Mouse (Mus musculus): ENCODE data around the gene Vmn2r25. TPM values are rescaled to one million over a fixed set of nuclear protein-coding genes. Genes with fewer than 3 reads are reported as not detected.

Vmn2r25 gene
- 0.06 TPM for polyA plus RNA-seq (2017; shearing (Covaris generic))

GRCm38 (mm10) chr6:123853363-123853762 is at the start of gene Vmn2r25:
Vmn2r25 (minus strand) TSS chr6:123853463.

GRCm38 (mm10) chr6:123778579-123778978 is 74.7 kb downstream of the Vmn2r25 start, which contains the start of gene Vmn2r24:
Vmn2r24 (plus strand) TSS chr6:123778879.

Other genes starting within 250 kb of the Vmn2r25 start
- gene Vmn2r22, start 202.7 kb downstream of the Vmn2r25 start, polyA plus RNA-seq (2017; shearing (Covaris generic)), result not detected
- gene Vmn2r23, start 150.8 kb downstream of the Vmn2r25 start, polyA plus RNA-seq (2017; shearing (Covaris generic)), result not detected
- gene Vmn2r24, start 74.6 kb downstream of the Vmn2r25 start, polyA plus RNA-seq (2017; shearing (Covaris generic)), result not detected
- gene Vmn2r26, start 171.1 kb upstream of the Vmn2r25 start, polyA plus RNA-seq (2017; shearing (Covaris generic)), result not detected

Data from inflammation-experienced regulatory T-cells, adult 16 weeks (primary cell).